Mouse (Mus musculus) ES-Bruce4 (cell line): ENCODE results near the gene Etv6. TPM values are rescaled to one million over a fixed set of nuclear protein-coding genes. Genes with fewer than 3 reads are reported as not detected.

ENCODE experiments used
- H3K27ac ChIP-seq: 2 replicates; pipeline ENCODE4 v1.5.1; 2012; ENCODE audit warnings: low read length, inconsistent platforms; ENCODE audit not compliant: insufficient read depth
- H3K27me3 ChIP-seq: 2 replicates; pipeline ENCODE4 v1.6.1; 2012; ENCODE audit warnings: mild to moderate bottlenecking, low read length, inconsistent platforms; ENCODE audit not compliant: control insufficient read depth, poor library complexity, insufficient read depth, severe bottlenecking
- H3K36me3 ChIP-seq: 2 replicates; pipeline ENCODE4 v1.6.1; 2012; ENCODE audit warnings: inconsistent platforms, mild to moderate bottlenecking, low read length, moderate library complexity; ENCODE audit not compliant: control insufficient read depth, poor library complexity, insufficient read depth, severe bottlenecking
- H3K4me1 ChIP-seq: one replicate; pipeline ENCODE4 v1.8.1; 2011; ENCODE audit warnings: low read length; ENCODE audit not compliant: control insufficient read depth, insufficient read depth
- H3K4me3 ChIP-seq: 2 replicates; pipeline ENCODE4 v1.5.1; 2011; ENCODE audit warnings: low read depth, mild to moderate bottlenecking, low read length
- H3K9ac ChIP-seq: 2 replicates; pipeline ENCODE4 v1.6.1; 2012; ENCODE audit warnings: low read depth, mild to moderate bottlenecking, inconsistent platforms; ENCODE audit not compliant: poor library complexity, severe bottlenecking
- H3K9me3 ChIP-seq: replicated peaks from 2 replicates; pipeline ENCODE4 v1.6.1; 2012; ENCODE audit warnings: mild to moderate bottlenecking, low read length, inconsistent platforms; ENCODE audit not compliant: control insufficient read depth, poor library complexity, insufficient read depth, severe bottlenecking
- CTCF ChIP-seq: IDR thresholded peaks from one replicate; pipeline ENCODE4 v1.8.1; 2011; ENCODE audit warnings: low read depth, low read length
- EP300 ChIP-seq: IDR thresholded peaks from 2 replicates; pipeline ENCODE4 v1.6.1; 2011; ENCODE audit warnings: low read depth, low read length; ENCODE audit not compliant: insufficient read depth
- POLR2A ChIP-seq: IDR thresholded peaks from one replicate; pipeline ENCODE4 v1.8.1; 2011; ENCODE audit warnings: low read length; ENCODE audit not compliant: insufficient read depth
- polyA plus RNA-seq: library from polyadenylated mRNA; stranded (reverse); fragments of >200 nt; gene quantifications from 2 replicates; pipeline ENCODE4 v1.2.4, GENCODE M21; 2011; ENCODE audit warnings: low read depth; ENCODE audit not compliant: missing spikeins, insufficient read depth, insufficient read length

Etv6 gene
- polyA plus RNA-seq, 1 experiment, result 19.9 TPM

DNA sequence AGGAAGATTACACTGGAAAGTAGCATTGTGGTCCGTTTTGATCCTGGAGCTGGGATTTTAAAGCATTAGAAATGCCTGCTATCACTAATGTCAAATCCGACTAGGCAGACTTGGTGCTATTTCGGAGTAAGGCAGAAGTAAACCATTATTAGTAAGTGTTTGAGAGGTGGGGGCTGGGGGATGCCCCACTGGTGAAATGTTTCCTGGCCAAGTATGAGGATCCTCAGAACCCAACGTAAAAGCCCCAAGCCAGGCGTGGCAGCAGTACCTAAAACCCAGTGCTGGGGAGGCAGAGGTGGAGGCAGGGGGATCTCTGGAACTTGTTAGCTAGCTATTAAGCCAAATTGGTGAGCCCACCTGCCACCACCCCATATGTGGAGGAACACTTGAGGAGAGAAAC, 83.0 kb downstream of the Etv6 start:
- no peaks in the 10 kb centered on the region for H3K9me3 ChIP-seq

DNA sequence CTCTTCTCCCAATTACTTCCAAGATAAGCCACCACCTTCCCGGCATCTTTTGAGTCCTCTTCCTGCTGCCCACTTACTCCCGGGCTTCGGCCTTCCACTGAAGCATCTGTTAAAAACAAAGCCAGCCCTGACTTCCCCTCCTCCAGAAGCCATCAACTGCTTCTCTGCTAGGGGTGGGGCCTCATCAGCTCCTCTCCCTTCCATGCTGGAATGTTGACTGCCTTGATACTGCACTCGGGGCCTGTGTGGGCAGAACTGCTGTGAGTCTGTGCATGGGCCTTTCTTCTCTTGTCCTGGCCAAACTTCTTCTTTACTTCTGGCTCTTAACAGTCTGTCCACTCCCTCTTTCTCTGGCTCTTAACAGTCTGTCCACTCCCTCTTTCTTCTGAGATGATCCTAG, 83.6 kb downstream of the Etv6 start:
- H3K36me3 ChIP-seq, result no peaks in the 10 kb centered on the region
- no peaks in the 10 kb centered on the region for H3K4me1 ChIP-seq
- TF ChIP-seq POLR2A (no peak), CTCF (no peak), EP300 (no peak)
- no peak overlapping the region for H3K27ac ChIP-seq
- no peak overlapping the region for H3K4me3 ChIP-seq
- H3K9ac ChIP-seq, result no peak overlapping the region
- no peaks in the 10 kb centered on the region for H3K9me3 ChIP-seq
- H3K27me3 ChIP-seq, result no peaks in the 10 kb centered on the region

More for the DNA sequence above, 83.0 kb downstream of the Etv6 start:
- no peaks in the 10 kb centered on the region for H3K36me3 ChIP-seq
- no peak for TF ChIP-seq EP300
- TF ChIP-seq CTCF, result no peak
- TF ChIP-seq POLR2A, result no peak
- H3K27me3 ChIP-seq, result no peaks in the 10 kb centered on the region
- no peaks in the 10 kb centered on the region for H3K4me1 ChIP-seq
- H3K4me3 ChIP-seq, result no peak overlapping the region
- no peak overlapping the region for H3K27ac ChIP-seq
- H3K9ac ChIP-seq, result no peak overlapping the region

DNA sequence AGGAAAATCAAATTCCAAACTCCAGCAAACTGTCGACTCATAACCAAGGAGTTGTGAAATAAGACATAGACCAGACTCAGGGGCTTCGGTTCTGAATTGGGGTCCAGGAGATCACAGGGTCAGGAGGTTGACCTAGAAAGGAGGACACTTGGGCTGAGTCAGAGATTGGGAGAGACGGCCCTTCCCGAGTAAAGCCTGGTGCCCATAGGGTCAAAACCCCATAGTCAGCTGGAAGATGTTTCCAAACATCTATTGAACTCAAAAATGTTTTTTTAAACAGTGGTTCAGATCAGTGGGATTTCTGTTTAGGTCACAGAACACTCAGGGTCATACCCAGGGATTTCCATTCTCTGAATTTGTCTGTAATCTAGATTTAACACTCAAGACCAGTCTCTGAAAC, 84.7 kb downstream of the Etv6 start:
- no peak overlapping the region for H3K27ac ChIP-seq
- no peaks in the 10 kb centered on the region for H3K4me1 ChIP-seq
- TF ChIP-seq EP300 (no peak), CTCF (no peak), POLR2A (no peak)
- no peaks in the 10 kb centered on the region for H3K9me3 ChIP-seq
- H3K4me3 ChIP-seq, result no peak overlapping the region
- no peaks in the 10 kb centered on the region for H3K36me3 ChIP-seq
- H3K27me3 ChIP-seq, result no peaks in the 10 kb centered on the region
- H3K9ac ChIP-seq, result no peak overlapping the region

- H3K4me1 ChIP-seq, result no peaks in the 10 kb centered on the region
- no peaks in the 10 kb centered on the region for H3K9me3 ChIP-seq
- no peak overlapping the region for H3K4me3 ChIP-seq
- no peak for TF ChIP-seq POLR2A
- no peaks in the 10 kb centered on the region for H3K27me3 ChIP-seq
- H3K9ac ChIP-seq, result no peak overlapping the region
- H3K36me3 ChIP-seq, result no peaks in the 10 kb centered on the region
- H3K27ac ChIP-seq, result no peak overlapping the region
Measured at GRCm38 (mm10) chr6:134120712-134121111, 85.2 kb downstream of the Etv6 start.

GRCm38 (mm10) chr6:134122945-134123344, 87.4 kb downstream of the Etv6 start:
- TF ChIP-seq EP300 (no peak), CTCF (no peak), POLR2A (no peak)
- Histone ChIP-seq H3K4me1 (no peaks in the 10 kb centered on the region), H3K27ac (no peak overlapping the region), H3K36me3 (no peaks in the 10 kb centered on the region), H3K27me3 (no peaks in the 10 kb centered on the region), H3K9ac (no peak overlapping the region), H3K4me3 (no peak overlapping the region), H3K9me3 (no peaks in the 10 kb centered on the region)

DNA sequence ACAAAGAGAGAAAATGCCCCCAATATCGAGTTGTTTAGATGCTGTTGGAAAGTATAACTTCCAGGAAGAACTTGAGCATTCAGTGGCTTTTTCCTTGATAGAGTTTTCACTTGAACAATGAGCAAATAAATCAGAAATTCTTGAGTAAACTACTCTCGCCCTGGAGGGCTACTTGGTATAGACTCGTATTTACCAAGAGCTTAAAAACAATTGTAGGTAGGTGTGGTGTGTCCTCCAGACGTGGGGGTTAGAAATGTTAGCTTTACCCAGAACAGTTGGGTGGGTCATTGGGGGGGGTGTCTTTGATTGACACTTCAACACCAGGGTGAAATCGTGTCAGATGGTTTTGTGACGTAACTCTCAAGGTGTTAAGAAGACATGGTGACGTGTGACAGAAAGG, 88.0 kb downstream of the Etv6 start:
- Histone ChIP-seq H3K4me1 (no peaks in the 10 kb centered on the region), H3K27ac (no peak overlapping the region), H3K27me3 (no peaks in the 10 kb centered on the region), H3K9me3 (no peaks in the 10 kb centered on the region), H3K4me3 (no peak overlapping the region), H3K36me3 (no peaks in the 10 kb centered on the region), H3K9ac (no peak overlapping the region)
- TF ChIP-seq EP300 (no peak), CTCF (no peak), POLR2A (no peak)
